Mouse (Mus musculus) ES-Bruce4 (cell line): ENCODE data around the gene C8g. TPM values are rescaled to one million over a fixed set of nuclear protein-coding genes. Genes with fewer than 3 reads are reported as not detected.

ENCODE experiments used
- H3K27ac ChIP-seq: 2 replicates; pipeline ENCODE4 v1.5.1; 2012; ENCODE audit warnings: low read length, inconsistent platforms; ENCODE audit not compliant: insufficient read depth
- H3K27me3 ChIP-seq: 2 replicates; pipeline ENCODE4 v1.6.1; 2012; ENCODE audit warnings: mild to moderate bottlenecking, low read length, inconsistent platforms; ENCODE audit not compliant: control insufficient read depth, poor library complexity, insufficient read depth, severe bottlenecking
- H3K36me3 ChIP-seq: 2 replicates; pipeline ENCODE4 v1.6.1; 2012; ENCODE audit warnings: inconsistent platforms, mild to moderate bottlenecking, low read length, moderate library complexity; ENCODE audit not compliant: control insufficient read depth, poor library complexity, insufficient read depth, severe bottlenecking
- H3K4me1 ChIP-seq: one replicate; pipeline ENCODE4 v1.8.1; 2011; ENCODE audit warnings: low read length; ENCODE audit not compliant: control insufficient read depth, insufficient read depth
- H3K4me3 ChIP-seq: 2 replicates; pipeline ENCODE4 v1.5.1; 2011; ENCODE audit warnings: low read depth, mild to moderate bottlenecking, low read length
- H3K9ac ChIP-seq: 2 replicates; pipeline ENCODE4 v1.6.1; 2012; ENCODE audit warnings: low read depth, mild to moderate bottlenecking, inconsistent platforms; ENCODE audit not compliant: poor library complexity, severe bottlenecking
- H3K9me3 ChIP-seq: replicated peaks from 2 replicates; pipeline ENCODE4 v1.6.1; 2012; ENCODE audit warnings: mild to moderate bottlenecking, low read length, inconsistent platforms; ENCODE audit not compliant: control insufficient read depth, poor library complexity, insufficient read depth, severe bottlenecking
- CTCF ChIP-seq: IDR thresholded peaks from one replicate; pipeline ENCODE4 v1.8.1; 2011; ENCODE audit warnings: low read depth, low read length
- EP300 ChIP-seq: IDR thresholded peaks from 2 replicates; pipeline ENCODE4 v1.6.1; 2011; ENCODE audit warnings: low read depth, low read length; ENCODE audit not compliant: insufficient read depth
- POLR2A ChIP-seq: IDR thresholded peaks from one replicate; pipeline ENCODE4 v1.8.1; 2011; ENCODE audit warnings: low read length; ENCODE audit not compliant: insufficient read depth
- polyA plus RNA-seq: library from polyadenylated mRNA; stranded (reverse); fragments of >200 nt; gene quantifications from 2 replicates; pipeline ENCODE4 v1.2.4, GENCODE M21; 2011; ENCODE audit warnings: low read depth; ENCODE audit not compliant: missing spikeins, insufficient read depth, insufficient read length

Gene C8g
- polyA plus RNA-seq, 1 experiment: 4.9 TPM

DNA sequence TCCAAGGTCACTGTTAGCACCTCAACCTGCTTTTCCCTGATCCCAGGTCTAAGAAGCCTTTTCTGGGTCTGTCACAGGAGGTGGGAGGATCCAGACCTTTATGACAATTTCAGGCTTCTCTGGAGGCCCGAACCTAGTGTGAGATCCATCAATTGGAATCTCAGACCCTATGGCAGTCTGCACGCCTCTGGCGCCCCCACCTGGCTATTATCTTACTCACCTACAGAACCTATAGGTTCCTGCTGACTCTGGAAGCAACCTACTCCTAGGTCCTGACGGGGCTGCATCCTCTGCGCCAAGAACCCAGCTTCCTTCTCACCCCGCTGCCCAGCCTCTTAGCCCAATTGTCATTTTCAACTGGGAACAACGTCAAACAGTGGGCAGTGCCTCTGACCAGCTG lies 18.6 kb downstream of the C8g start:
- Histone ChIP-seq H3K36me3 (no peaks in the 10 kb centered on the region), H3K4me3 (no peak overlapping the region), H3K4me1 (no peaks in the 10 kb centered on the region), H3K9me3 (no peaks in the 10 kb centered on the region), H3K27me3 (no peaks in the 10 kb centered on the region), H3K9ac (no peak overlapping the region), H3K27ac (no peak overlapping the region)
- no peak for TF ChIP-seq POLR2A
- TF ChIP-seq CTCF: peak; percentile 72

DNA sequence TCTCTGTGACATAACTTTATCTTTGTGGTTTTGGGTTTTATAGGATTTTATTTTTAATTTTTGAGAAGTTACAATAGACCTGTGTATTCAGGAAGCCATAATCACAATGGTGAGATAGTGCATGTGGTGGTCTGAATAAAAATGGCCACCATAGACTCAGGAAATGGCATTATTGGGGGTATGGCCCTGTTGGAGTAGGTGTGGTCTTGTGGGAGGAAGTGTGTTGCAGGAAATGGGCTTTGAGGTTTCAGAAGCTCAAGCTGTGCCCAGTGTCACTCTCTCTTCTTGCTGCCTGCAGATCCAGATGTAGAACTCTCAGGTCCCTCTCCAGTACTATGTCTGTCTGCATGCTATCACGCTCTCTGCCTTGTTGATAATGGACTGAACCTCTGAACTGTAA lies 21.0 kb downstream of the C8g start:
- Histone ChIP-seq H3K36me3 (no peaks in the 10 kb centered on the region), H3K27ac (no peak overlapping the region), H3K4me1 (no peaks in the 10 kb centered on the region), H3K27me3 (no peaks in the 10 kb centered on the region), H3K4me3 (no peak overlapping the region), H3K9me3 (no peaks in the 10 kb centered on the region), H3K9ac (no peak overlapping the region)
- TF ChIP-seq CTCF: no peak
- no peak for TF ChIP-seq POLR2A
- no peak for TF ChIP-seq EP300

DNA sequence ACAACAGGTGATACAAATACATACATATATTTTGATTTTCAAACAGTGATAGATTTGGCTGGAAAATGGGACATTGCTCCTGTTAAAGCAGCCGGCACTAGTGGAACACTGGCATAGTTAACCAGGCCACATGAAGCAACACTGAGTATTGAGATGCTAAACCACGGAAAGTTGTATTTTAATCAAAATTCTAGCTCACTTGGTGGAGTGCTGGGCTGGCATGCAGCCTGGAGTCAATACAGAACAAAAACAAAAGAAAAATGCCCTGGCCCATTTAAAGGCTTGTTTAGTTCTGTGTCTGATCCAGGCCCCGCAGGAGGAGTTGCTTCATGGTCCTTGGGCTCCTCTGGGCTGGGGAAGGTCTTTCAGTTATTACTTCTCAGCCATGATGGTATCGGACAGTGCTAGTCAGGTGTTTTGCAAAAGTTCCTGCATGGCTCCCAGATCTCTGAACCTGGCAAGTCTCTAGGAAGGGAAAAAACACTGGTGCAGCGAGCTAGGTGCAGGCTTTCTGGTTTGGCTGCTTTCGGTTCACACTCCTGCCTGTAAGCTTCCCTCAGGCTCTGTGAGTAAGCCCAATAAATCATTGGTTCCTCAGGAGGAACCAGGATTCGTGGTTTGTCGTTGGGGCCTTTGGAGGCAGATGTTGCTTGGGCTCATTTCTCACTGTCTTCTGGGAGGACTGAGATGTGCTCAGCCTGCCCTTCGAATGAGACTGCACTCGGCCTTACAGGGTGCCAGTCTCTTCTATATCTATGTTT lies 21.8 kb downstream of the C8g start:
- no peak for TF ChIP-seq CTCF
- no peak for TF ChIP-seq EP300
- no peak for TF ChIP-seq POLR2A
- Histone ChIP-seq H3K4me1 (no peaks in the 10 kb centered on the region), H3K27ac (no peak overlapping the region), H3K9ac (no peak overlapping the region), H3K36me3 (no peaks in the 10 kb centered on the region), H3K9me3 (no peaks in the 10 kb centered on the region), H3K4me3 (no peak overlapping the region), H3K27me3 (no peaks in the 10 kb centered on the region)

DNA sequence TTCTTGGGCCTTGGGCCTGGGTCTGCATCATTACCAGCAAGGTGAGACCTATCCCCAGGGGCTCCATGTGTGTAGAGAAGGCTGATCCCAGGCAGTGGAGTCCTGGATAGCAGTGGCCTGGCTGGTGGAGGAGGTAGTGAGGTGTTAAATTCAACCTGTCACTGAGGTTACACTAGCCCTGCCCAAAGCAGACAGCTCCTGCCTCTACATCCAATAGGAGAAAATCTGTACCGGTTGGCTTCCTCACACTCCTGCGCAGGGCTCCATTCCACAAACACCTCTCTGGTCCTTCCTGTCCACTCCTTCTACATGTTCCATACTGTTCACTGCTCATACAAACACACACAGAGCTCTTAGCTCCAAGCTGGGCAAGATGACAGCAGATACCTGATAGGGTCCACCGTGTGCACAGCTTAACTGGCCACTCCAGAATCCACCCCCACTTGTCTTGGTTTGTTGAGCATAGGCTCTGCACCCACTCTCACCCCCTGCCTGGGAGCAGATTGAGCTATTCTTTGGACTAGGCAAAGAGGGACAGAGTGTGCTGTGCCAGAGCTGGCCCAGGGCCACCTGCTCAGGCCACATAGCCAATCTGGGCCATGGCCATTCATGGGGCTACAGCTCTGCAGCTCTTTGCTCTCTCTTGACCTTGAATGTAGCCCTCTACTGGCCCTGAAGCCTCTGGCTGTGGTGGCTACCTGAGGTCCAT lies 23.4 kb downstream of the C8g start:
- no peaks in the 10 kb centered on the region for H3K36me3 ChIP-seq
- TF ChIP-seq POLR2A: no peak
- TF ChIP-seq CTCF: no peak
- no peak for TF ChIP-seq EP300
- no peak overlapping the region for H3K4me3 ChIP-seq
- no peak overlapping the region for H3K9ac ChIP-seq
- no peaks in the 10 kb centered on the region for H3K9me3 ChIP-seq
- H3K4me1 ChIP-seq: no peaks in the 10 kb centered on the region
- H3K27me3 ChIP-seq: no peaks in the 10 kb centered on the region
- H3K27ac ChIP-seq: no peak overlapping the region

DNA sequence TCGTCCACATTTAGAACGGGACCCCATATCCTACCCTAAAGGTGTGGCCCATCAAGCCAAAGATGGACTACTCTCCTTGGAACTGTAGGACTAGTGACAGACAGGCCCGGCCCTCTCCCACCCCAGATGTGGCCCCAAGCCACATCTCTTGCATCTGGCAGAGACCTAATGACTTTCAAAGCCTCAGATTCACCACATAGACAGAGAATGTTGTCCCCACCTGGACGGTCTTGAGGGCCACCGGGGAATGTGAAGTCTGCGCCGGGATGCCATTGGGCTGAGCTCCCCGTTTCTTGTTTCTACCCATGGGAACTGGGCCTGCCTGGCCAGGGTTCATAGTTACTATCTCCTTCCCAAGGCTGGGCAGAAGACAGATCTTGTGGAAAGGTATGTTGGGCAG lies 24.0 kb downstream of the C8g start:
- Histone ChIP-seq H3K27ac (no peak overlapping the region), H3K27me3 (no peaks in the 10 kb centered on the region), H3K9ac (no peak overlapping the region), H3K9me3 (no peaks in the 10 kb centered on the region), H3K4me1 (no peaks in the 10 kb centered on the region), H3K36me3 (no peaks in the 10 kb centered on the region), H3K4me3 (no peak overlapping the region)
- TF ChIP-seq EP300 (no peak), POLR2A (no peak), CTCF (no peak)

DNA sequence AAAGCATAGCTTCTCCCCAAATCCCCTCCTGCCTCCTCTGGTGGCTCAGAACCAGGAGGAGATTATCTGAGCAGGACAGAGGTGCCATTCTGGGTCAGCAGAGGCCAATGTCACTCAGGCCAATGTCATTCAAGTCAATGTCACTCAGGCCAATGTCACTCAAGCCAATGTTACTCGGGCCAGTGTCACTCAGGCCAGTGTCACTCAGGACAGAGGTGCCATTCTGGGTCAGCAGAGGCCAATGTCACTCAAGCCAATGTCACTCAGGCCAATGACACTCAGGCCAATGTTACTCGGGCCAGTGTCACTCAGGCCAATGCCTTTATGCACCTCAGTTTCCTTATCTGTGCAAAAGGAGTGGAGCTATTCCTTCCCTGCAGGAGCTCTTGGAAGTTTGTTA lies 29.0 kb downstream of the C8g start:
- no peaks in the 10 kb centered on the region for H3K36me3 ChIP-seq
- H3K9me3 ChIP-seq: no peaks in the 10 kb centered on the region
- no peak overlapping the region for H3K4me3 ChIP-seq
- no peak for TF ChIP-seq EP300
- TF ChIP-seq POLR2A: no peak
- no peak for TF ChIP-seq CTCF
- no peaks in the 10 kb centered on the region for H3K27me3 ChIP-seq
- H3K27ac ChIP-seq: no peak overlapping the region
- no peak overlapping the region for H3K9ac ChIP-seq
- no peaks in the 10 kb centered on the region for H3K4me1 ChIP-seq
